Mouse (Mus musculus) limb, embryonic 14.5 days (tissue): Measurements from ENCODE around the gene Slc5a8. TPM values are rescaled to one million over a fixed set of nuclear protein-coding genes. Genes with fewer than 3 reads are reported as not detected.

ENCODE experiments used
- ATAC-seq: fragments of 200-750 bp; cut with Nextera tagmentation; 2 replicates; pipeline ENCODE4 v1.8.0; 2017; ENCODE audit warnings: low read depth, moderate number of reproducible peaks, moderate TSS enrichment; ENCODE audit not compliant: low FRiP score
- DNase-seq: peaks from one replicate; pipeline ENCODE4 v3.0.0-alpha.2; 2015; ENCODE audit warnings: low spot score
- H3K27ac ChIP-seq: fragments of 300-500 bp; sonication (generic); replicated peaks from 2 replicates; pipeline ENCODE4 v1.5.1; 2014; ENCODE audit warnings: low read depth, mild to moderate bottlenecking, low read length, moderate library complexity, mixed read lengths
- H3K27me3 ChIP-seq: fragments of 300-500 bp; sonication (generic); 2 replicates; pipeline ENCODE4 v1.6.1; 2014; ENCODE audit warnings: low read length, mixed read lengths; ENCODE audit not compliant: control insufficient read depth, insufficient read depth
- H3K36me3 ChIP-seq: fragments of 300-500 bp; sonication (generic); 2 replicates; pipeline ENCODE4 v1.6.1; 2014; ENCODE audit warnings: mild to moderate bottlenecking, low read length, moderate library complexity, mixed read lengths; ENCODE audit not compliant: control insufficient read depth, insufficient read depth
- H3K4me1 ChIP-seq: fragments of 300-500 bp; sonication (generic); 2 replicates; pipeline ENCODE4 v1.6.1; 2014; ENCODE audit warnings: antibody characterized with exemption, low read length, mixed read lengths; ENCODE audit not compliant: control insufficient read depth, insufficient read depth
- H3K4me2 ChIP-seq: fragments of 300-500 bp; sonication (generic); replicated peaks from 2 replicates; pipeline ENCODE4 v1.6.1; 2014; ENCODE audit warnings: low read depth, mild to moderate bottlenecking, low read length, moderate library complexity; ENCODE audit not compliant: severe bottlenecking
- H3K4me3 ChIP-seq: fragments of 300-500 bp; sonication (generic); replicated peaks from 2 replicates; pipeline ENCODE4 v1.5.1; 2014; ENCODE audit warnings: low read length
- H3K9ac ChIP-seq: fragments of 300-500 bp; sonication (generic); 2 replicates; pipeline ENCODE4 v1.6.1; 2014; ENCODE audit warnings: mild to moderate bottlenecking, low read depth, low read length, moderate library complexity; ENCODE audit not compliant: severe bottlenecking
- H3K9me3 ChIP-seq: fragments of 300-500 bp; sonication (generic); 2 replicates; pipeline ENCODE4 v1.6.1; 2016; ENCODE audit warnings: low read length; ENCODE audit not compliant: control insufficient read depth
- POLR2A ChIP-seq: fragments of 200-500 bp; IDR thresholded peaks from 2 replicates; pipeline ENCODE4 v1.8.0; 2012; ENCODE audit warnings: inconsistent platforms, mild to moderate bottlenecking, moderate library complexity, borderline replicate concordance; ENCODE audit not compliant: insufficient read depth, insufficient read length; ENCODE audit errors: extremely low read depth
- WGBS: fragments of 180-500 bp; shearing (Covaris S2); extraction: QIAGEN DNeasy Blood & Tissue Kit; methylation state at CpG from one replicate; pipeline ENCODE4 v1.1.7; 2014; 5-methylcytosine and 5-hydroxymethylcytosine counted together
- polyA plus RNA-seq, 2 experiments: library from polyadenylated mRNA; depleted of rRNA in 1 of 2; stranded (reverse) in 1 of 2; unstranded in 1 of 2; fragments of >200 nt; fragmentation: Nextera tagmentation in 1 of 2; extraction: Ambion mirVana in 1 of 2; gene quantifications; 2 replicates each; pipeline versions ENCODE4 v1.2.1 to v1.2.3; 2012 to 2014

Gene Slc5a8
- polyA plus RNA-seq, 2 experiments: 0.03 to 0.15 TPM

GRCm38 (mm10) chr10:88949649-88950296, 64.0 kb downstream of the Slc5a8 start:
- ATAC-seq (no peak), DNase-seq (no peak)
- no peak for TF ChIP-seq POLR2A
- no peak overlapping the region for H3K4me3 ChIP-seq
- H3K9me3 ChIP-seq: no peaks in the 10 kb centered on the region
- H3K4me2 ChIP-seq: no peak overlapping the region
- H3K27ac ChIP-seq: no peak overlapping the region
- no peaks in the 10 kb centered on the region for H3K4me1 ChIP-seq
- no peak overlapping the region for H3K9ac ChIP-seq
- 89% methylated on average over 12 of the region's 12 CpGs for WGBS
- no peaks in the 10 kb centered on the region for H3K27me3 ChIP-seq
- no peaks in the 10 kb centered on the region for H3K36me3 ChIP-seq

GRCm38 (mm10) chr10:88950297-88950653, 64.5 kb downstream of the Slc5a8 start:
- DNase-seq (no peak), ATAC-seq (no peak)
- WGBS: 80% methylated on average over 4 of the region's 4 CpGs
- no peak overlapping the region for H3K27ac ChIP-seq
- H3K4me2 ChIP-seq: no peak overlapping the region
- no peak overlapping the region for H3K9ac ChIP-seq
- H3K4me3 ChIP-seq: no peak overlapping the region
- H3K4me1 ChIP-seq: no peaks in the 10 kb centered on the region
- no peaks in the 10 kb centered on the region for H3K36me3 ChIP-seq
- H3K27me3 ChIP-seq: no peaks in the 10 kb centered on the region
- no peaks in the 10 kb centered on the region for H3K9me3 ChIP-seq
- TF ChIP-seq POLR2A: no peak

GRCm38 (mm10) chr10:88960791-88961190, 75.0 kb downstream of the Slc5a8 start:
- Histone ChIP-seq H3K4me3 (no peak overlapping the region), H3K9ac (no peak overlapping the region), H3K36me3 (no peaks in the 10 kb centered on the region), H3K27ac (no peak overlapping the region), H3K9me3 (no peaks in the 10 kb centered on the region), H3K4me1 (no peaks in the 10 kb centered on the region), H3K4me2 (no peak overlapping the region), H3K27me3 (no peaks in the 10 kb centered on the region)
- DNase-seq: no peak
- no peak for TF ChIP-seq POLR2A
- ATAC-seq: no peak
- 79% methylated on average over 5 of the region's 5 CpGs for WGBS

- H3K4me3 ChIP-seq: no peak overlapping the region
- WGBS: 90% methylated on average over 5 of the region's 5 CpGs
- ATAC-seq (no peak), DNase-seq (no peak)
- no peak for TF ChIP-seq POLR2A
- H3K4me2 ChIP-seq: no peak overlapping the region
- H3K9ac ChIP-seq: no peak overlapping the region
- no peak overlapping the region for H3K27ac ChIP-seq
- no peaks in the 10 kb centered on the region for H3K4me1 ChIP-seq
- H3K9me3 ChIP-seq: no peaks in the 10 kb centered on the region
- H3K27me3 ChIP-seq: no peaks in the 10 kb centered on the region
- no peaks in the 10 kb centered on the region for H3K36me3 ChIP-seq
These were observed 82.8 kb downstream of the Slc5a8 start for GRCm38 (mm10) chr10:88968586-88968985.

GRCm38 (mm10) chr10:88970951-88971725, 85.3 kb downstream of the Slc5a8 start:
- Histone ChIP-seq H3K4me3 (no peak overlapping the region), H3K36me3 (no peaks in the 10 kb centered on the region), H3K9ac (no peak overlapping the region), H3K27ac (no peak overlapping the region), H3K9me3 (no peaks in the 10 kb centered on the region), H3K27me3 (no peaks in the 10 kb centered on the region), H3K4me1 (no peaks in the 10 kb centered on the region), H3K4me2 (no peak overlapping the region)
- ATAC-seq (no peak), DNase-seq (no peak)
- WGBS: 63% methylated on average over 7 of the region's 7 CpGs
- no peak for TF ChIP-seq POLR2A

GRCm38 (mm10) chr10:88978932-88979331, 93.1 kb downstream of the Slc5a8 start:
- ATAC-seq (no peak), DNase-seq (no peak)
- H3K4me2 ChIP-seq: no peak overlapping the region
- H3K4me1 ChIP-seq: no peaks in the 10 kb centered on the region
- H3K9ac ChIP-seq: no peak overlapping the region
- no peak for TF ChIP-seq POLR2A
- H3K27ac ChIP-seq: no peak overlapping the region
- WGBS: 78% methylated on average over 6 of the region's 6 CpGs
- no peak overlapping the region for H3K4me3 ChIP-seq
- H3K27me3 ChIP-seq: no peaks in the 10 kb centered on the region
- no peaks in the 10 kb centered on the region for H3K36me3 ChIP-seq
- no peaks in the 10 kb centered on the region for H3K9me3 ChIP-seq

Other genes with a start within 250 kb of the Slc5a8 start
- 0.04 and 0.11 TPM in 2 replicates for gene Spic, start 201.0 kb upstream of the Slc5a8 start, polyA plus RNA-seq (2012; rRNA removed)
- gene Spic, start 201.0 kb upstream of the Slc5a8 start, polyA plus RNA-seq (2014; fragmentation: Nextera tagmentation; extraction: Ambion mirVana): 0.11 TPM in 2 replicates
- gene Arl1, start 155.1 kb upstream of the Slc5a8 start, polyA plus RNA-seq (2012; rRNA removed): 96.5 and 112 TPM in 2 replicates
- gene Arl1, start 155.1 kb upstream of the Slc5a8 start, polyA plus RNA-seq (2014; fragmentation: Nextera tagmentation; extraction: Ambion mirVana): 217 and 225 TPM in 2 replicates
- 13.0 and 19.3 TPM in 2 replicates for gene Utp20, start 59.2 kb upstream of the Slc5a8 start, polyA plus RNA-seq (2012; rRNA removed)
- 21.1 and 26.3 TPM in 2 replicates for gene Utp20, start 59.2 kb upstream of the Slc5a8 start, polyA plus RNA-seq (2014; fragmentation: Nextera tagmentation; extraction: Ambion mirVana)